Mouse (Mus musculus): ENCODE data around the gene Zfp367.

- TF ChIP-seq CTCF (IDR thresholded peaks at IDR 0.05) = no peak
- no peak for TF ChIP-seq EP300 (IDR thresholded peaks at IDR 0.05)
These were observed 9.1 kb upstream of the Zfp367 start for GRCm38 (mm10) chr13:64161916-64162611.
